Mouse (Mus musculus) left cerebral cortex, adult 2 months (tissue): ENCODE data around the gene Imp3. TPM values are rescaled to one million over a fixed set of nuclear protein-coding genes. Genes with fewer than 3 reads are reported as not detected.
"Not testable (repeated sequence)": the region's sequence is repeated elsewhere in the genome, so short reads cannot be mapped to it uniquely, and the experiment has no call there.

ENCODE experiments used
- DNase-seq, 2 experiments: peaks; one replicate each; pipeline ENCODE4 v3.0.0; 2021 to 2022; ENCODE audit warnings: low spot score in 2 of 2, mixed read lengths in 1 of 2; ENCODE audit errors: extremely low spot score in 1 of 2
- H3K27ac ChIP-seq: fragments of 200-600 bp; 2 replicates; pipeline ENCODE4 v1.8.1; 2022
- H3K4me3 ChIP-seq: fragments of 200-600 bp; 2 replicates; pipeline ENCODE4 v1.8.1; 2022
- CTCF ChIP-seq: fragments of 200-600 bp; IDR thresholded peaks from 2 replicates; pipeline ENCODE4 v1.8.1; 2022; ENCODE audit warnings: antibody characterized with exemption, mild to moderate bottlenecking, moderate library complexity
- intact Hi-C: fragments of 180-260 bp; cut with DNase I; formaldehyde crosslinking; loops from one replicate; pipeline ENCODE4 v1.15.1; 2025
- total RNA-seq, 2 experiments: library from RNA; stranded (reverse); gene quantifications; 2 replicates each; pipeline ENCODE4 v1.2.3; 2021

The Imp3 gene
- total RNA-seq, 2 experiments from 2014 or later, result 49.8 to 50.2 TPM

DNA sequence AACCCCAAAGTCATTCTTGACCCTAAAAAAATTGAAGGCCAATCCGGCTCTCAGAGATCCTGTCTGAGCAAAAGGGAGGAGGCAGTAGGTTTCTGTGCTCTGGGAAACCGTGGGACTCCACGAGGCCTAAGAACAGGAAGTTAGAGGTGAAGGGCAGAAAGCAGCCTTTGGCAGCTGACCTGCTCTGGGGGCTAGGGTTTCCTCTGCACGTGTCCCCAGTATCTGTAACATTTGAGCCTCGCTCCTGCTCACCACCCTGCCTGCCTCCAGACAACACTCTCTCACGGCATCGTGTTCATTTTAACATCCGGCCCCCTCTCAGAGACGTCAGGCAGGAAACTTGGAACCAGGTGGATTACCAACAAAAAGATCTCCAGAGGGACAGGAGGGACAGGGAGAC, 36.7 kb upstream of the Imp3 start:
- DNase-seq, result no peak
- intact Hi-C loops, result no loop called here
- Histone ChIP-seq H3K27ac (peak overlapping the region; percentile 57; the same call in 1 of the 2 replicates), H3K4me3 (no peak overlapping the region)
- no peak for TF ChIP-seq CTCF

DNA sequence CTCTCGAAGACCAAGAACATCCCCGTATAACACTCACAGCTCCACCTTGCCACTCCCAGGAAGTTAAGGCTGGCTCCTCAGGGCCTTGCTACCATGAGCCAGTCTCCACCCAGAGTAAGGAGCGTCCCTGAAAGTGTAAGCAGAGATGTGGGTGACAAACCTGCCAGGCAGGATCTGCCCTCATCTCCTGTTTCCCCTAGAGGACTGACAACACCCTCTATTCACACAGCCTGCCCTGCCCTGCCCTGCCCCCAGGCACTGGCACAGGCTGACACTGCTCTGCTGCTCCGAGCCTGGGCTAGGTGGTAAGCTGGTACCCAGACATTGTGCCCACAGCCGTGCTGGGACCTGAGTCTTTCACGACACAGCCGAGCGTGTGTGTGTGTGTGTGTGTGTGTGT, 36.1 kb upstream of the Imp3 start:
- peak overlapping the region; percentile 57 for H3K27ac ChIP-seq
- DNase-seq, result peak in 1 of 2 experiments; percentile 20
- no peak for TF ChIP-seq CTCF
- H3K4me3 ChIP-seq, result no peak overlapping the region
- intact Hi-C loops, result no loop called here

DNA sequence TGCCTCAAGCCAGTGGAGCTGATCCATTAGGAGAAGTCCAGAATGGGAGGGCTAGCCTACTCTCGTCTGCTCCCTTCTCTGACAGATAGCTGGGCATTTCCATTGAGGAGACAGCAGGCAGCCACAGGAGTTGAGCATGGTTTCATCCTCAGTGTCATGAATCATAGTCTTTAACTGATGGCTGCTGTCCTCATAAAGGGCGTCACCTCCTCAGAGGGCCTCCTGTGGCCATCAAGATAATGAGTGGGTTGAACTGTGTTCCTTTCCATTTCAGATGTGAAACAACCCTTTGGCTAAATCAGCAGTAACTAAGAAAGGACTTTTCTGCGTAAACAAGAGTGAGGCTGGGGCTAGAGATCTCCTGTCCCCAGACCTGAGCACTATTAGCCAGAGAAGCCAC, 33.6 kb upstream of the Imp3 start:
- H3K27ac ChIP-seq, result no peak overlapping the region
- intact Hi-C loops, result no loop called here
- H3K4me3 ChIP-seq, result no peak overlapping the region
- DNase-seq, result no peak
- no peak for TF ChIP-seq CTCF

DNA sequence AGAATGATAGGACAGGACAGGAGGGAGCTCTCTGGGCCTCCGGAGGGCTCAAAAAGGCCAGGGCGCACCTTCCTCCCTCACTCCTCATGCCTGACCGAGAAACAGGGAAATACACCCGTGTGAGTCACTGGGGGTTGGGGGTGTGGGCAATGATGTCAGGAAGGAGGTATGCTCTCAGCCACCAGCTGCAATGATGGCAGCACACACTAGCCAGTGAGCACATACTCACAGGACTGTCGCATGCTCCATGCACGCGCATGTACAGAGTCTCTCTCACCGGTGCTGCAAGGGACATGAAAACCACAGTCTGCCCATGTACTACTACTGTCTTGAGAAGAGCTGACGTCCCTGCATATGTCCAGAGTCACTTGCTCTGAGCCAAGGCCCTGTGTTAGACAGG, 29.7 kb upstream of the Imp3 start:
- intact Hi-C loops, result no loop called here
- no peak for DNase-seq
- no peak for TF ChIP-seq CTCF
- H3K27ac ChIP-seq, result no peak overlapping the region
- H3K4me3 ChIP-seq, result no peak overlapping the region

DNA sequence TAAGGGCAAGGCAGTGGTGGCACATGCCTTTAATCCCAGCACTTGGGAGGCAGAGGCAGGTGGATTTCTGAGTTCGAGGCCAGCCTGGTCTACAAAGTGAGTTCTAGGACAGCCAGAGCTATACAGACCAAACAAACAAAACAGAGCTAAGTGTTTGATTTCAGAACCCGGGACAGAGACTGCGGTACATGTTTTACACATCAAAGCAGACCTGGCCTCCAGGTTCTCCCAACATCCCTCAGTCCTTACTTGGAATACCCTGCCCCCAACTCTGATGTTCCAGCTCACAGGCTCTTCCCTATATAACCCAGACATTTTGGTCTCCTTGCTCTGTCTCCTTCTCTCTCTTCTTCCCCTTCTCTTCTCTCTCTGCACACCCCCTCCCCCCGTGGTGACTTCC, 27.3 kb upstream of the Imp3 start:
- H3K27ac ChIP-seq, intact Hi-C loops, H3K4me3 ChIP-seq, DNase-seq: not testable (repeated sequence)

DNA sequence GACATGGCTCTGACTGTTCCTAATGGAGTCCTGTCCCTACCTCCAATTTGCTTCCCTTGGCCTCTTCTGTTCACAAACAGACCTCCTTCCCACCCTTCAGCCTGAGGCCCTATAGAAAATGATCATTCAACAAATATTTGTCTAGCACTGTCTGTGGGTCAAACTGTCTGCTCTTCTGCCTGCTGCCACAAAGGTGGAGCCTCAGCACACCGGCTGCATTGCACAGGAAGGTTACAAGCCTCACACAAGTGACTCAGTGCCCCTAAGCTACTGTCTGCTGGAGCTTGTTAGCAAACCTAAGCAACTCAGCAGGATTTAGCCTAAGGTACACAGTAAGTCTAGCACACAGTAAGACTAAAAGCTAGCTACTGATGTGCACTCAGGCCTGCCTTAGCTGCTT, 26.3 kb upstream of the Imp3 start:
- no peak for DNase-seq
- no peak for TF ChIP-seq CTCF
- Histone ChIP-seq H3K27ac (no peak overlapping the region), H3K4me3 (no peak overlapping the region)
- intact Hi-C loops, result no loop called here

DNA sequence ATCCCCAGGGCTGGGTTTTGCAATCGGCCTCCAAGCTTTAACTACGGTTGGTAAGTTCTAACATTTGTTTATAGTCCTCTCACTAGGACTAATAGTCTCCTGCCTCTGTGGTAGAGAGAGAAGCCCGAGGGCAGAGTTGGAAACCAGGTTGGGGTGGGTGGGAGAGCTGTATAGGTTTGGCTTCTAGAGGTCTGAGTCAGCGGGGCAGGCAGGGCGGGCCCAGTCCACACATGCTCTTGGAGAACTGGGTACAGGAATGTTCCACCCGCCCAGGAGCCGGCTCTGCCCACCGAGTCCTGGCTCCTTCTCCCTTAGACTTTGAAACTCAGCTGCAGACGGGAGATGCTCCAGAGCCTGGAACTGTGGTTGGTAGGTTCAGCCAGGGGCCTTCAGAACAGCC, 23.3 kb upstream of the Imp3 start:
- DNase-seq, result no peak
- no peak overlapping the region for H3K27ac ChIP-seq
- no peak for TF ChIP-seq CTCF
- intact Hi-C loops, result no loop called here
- H3K4me3 ChIP-seq, result no peak overlapping the region

DNA sequence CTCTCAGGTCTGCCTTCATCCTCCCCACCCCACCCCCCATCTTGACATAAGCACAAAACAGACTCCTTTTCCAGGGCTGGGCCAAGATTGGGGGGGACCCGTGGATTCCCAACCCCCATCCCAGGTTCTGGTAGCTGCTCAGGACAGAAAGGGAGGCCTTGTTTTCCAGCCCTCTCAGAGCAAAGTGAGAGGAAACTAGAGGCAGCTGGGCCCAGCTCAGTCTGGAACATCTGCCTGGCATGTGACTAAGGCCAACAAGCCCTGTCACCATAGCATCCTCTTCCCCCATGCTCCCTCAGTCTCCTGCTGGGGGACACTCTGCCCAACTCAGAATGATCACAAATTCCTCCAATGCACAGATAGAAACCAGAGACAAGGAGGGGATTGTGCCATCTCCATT, 22.2 kb upstream of the Imp3 start:
- H3K27ac ChIP-seq, result no peak overlapping the region

DNA sequence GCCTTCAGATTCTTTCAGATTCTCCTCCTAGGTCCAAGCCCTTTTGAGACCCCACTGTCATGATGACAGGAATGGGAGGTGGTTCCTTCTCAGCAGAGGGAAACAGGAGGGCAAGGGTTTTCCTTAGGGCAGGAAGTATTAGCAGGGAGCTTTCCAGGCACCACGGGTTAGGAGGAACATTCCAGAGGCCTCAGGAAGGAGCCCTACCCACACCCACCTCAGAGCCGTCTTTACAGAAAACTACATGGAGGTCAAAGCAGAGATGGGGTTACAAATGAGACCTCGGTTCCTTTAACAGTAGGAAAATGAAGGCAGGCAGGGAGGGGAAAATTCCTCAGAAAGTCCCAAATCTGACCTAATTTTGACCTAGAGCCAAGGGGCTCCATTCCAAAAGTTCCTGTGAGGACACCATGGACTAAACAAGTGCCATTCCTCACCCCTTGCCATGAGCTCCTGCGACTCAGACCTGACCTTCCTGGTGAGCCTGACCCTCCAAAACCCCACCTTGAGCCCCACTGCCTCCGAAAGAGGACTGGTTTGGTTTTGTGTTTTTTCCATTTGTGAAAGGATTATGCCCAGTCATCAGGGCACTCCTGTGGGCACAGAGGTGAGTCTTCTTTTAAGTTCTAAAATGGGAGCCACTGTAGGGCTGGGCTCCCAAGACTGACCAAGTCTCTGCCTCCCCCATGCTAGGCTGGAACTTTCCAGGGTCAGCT, 21.4 kb upstream of the Imp3 start:
- Histone ChIP-seq H3K27ac (no peak overlapping the region), H3K4me3 (no peak overlapping the region)
- TF ChIP-seq CTCF, result no peak
- no peak for DNase-seq
- intact Hi-C loops, result no loop called here

More for the DNA sequence above, 22.2 kb upstream of the Imp3 start:
- DNase-seq, result no peak
- TF ChIP-seq CTCF, result no peak
- intact Hi-C loops, result no loop called here
- H3K4me3 ChIP-seq, result no peak overlapping the region

DNA sequence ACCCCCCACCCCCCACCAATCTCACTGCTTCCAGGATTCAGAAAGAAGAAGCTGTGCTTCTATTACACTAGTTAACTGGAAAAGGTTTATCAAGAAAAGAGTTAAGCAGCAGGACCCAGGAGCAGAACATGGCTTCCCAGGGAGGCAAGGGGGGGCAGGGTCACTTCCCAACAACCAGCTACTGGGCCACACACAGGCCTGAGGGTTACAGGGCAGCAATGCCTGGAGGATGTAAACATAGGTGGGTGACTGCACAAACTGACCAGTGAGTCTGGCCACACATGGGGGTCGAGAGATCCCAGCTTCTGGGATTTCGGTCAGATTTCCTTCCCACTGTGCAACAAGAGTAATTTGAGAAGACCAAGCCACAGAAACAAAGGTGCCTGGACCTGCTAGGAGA, 20.1 kb upstream of the Imp3 start:
- TF ChIP-seq CTCF, result no peak
- no peak overlapping the region for H3K4me3 ChIP-seq
- no peak overlapping the region for H3K27ac ChIP-seq
- intact Hi-C loops, result no loop called here
- no peak for DNase-seq

DNA sequence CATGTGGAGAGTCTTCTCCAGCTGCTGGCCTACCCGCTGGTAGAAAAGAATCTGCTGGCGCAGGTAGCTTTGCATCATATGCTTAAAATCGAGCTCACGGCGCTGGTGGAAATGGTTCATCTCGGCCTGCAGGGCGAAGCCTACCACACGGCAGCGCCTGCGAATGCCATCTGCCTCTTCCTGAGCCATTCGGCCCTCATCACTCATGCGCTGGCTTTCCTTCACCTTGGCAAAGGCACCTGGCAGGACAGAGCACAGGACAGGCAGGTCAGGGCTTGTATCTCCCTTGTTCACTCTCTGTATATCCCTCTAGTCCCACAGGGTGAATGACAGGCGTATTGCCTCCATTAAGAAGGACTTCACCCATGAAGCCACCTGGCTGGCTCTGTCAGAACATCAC, 18.8 kb upstream of the Imp3 start:
- Histone ChIP-seq H3K4me3 (no peak overlapping the region), H3K27ac (no peak overlapping the region)
- no peak for DNase-seq
- TF ChIP-seq CTCF, result no peak
- intact Hi-C loops, result no loop called here

DNA sequence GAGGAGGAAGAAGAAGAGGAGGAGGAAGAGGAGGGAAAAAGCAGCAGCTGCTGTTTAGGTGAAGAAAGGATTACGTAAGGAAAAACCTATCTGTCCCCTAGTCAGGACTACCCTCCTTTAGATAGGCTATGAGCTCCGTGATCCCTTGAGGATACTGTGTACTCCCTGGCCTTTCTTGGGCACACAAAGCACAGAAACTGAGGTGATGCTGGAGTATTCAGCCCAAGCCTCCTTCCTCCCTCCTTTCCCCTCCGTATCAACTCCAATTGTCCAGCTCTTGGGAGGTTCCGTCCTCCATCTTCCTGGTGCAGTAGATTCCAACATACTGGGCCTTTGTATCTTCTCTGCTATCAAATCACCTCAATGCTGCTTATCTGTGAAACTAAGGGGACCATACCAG, 14.5 kb upstream of the Imp3 start:
- Histone ChIP-seq H3K27ac (no peak overlapping the region), H3K4me3 (no peak overlapping the region)
- DNase-seq, result no peak
- intact Hi-C loops, result no loop called here
- no peak for TF ChIP-seq CTCF

DNA sequence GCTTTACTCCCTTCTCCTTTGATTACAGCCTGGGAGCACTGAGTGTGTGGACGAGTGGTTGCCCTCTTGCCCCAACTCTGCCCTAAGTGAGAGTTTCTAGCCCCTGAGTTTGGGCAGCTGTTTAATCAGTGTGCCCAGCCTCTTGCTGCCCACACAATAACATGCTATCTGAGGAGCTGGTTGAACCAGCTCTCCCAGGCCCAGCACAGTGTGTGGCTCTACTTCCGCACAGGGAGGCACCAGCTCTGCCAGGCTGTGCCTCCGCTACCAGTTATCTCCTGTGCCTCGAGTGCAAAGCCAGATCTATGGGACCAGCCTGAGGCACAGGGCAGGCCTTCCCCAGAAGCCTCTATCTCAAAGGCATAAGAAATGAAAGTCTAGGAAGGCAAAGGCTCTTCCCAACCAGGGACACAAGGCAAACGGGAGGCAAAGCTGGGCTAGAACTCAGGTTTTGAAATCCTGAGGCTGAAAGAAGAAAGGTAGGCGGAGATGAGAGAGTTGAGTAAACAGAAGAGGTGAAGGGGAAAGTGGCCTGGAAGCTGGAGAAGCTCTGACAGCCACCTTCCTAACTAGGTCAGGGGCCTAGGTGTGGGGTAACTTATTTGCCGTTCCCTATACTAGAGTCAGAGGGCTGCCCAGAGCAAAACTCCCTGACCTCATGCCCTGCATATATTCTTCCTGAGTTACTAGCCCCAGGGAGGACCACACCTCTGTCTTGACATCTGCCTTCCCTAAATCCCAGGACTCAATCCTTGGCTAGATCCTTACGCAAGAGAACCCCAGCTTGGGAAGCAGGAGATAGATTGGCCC, 13.2 kb upstream of the Imp3 start:
- no peak for DNase-seq
- intact Hi-C loops, result no loop called here
- H3K4me3 ChIP-seq, result peak overlapping the region; percentile 27
- H3K27ac ChIP-seq, result peak overlapping the region; percentile 68
- no peak for TF ChIP-seq CTCF
